Mouse (Mus musculus): Measurements from ENCODE around the gene Gm609.

Gene Gm609

GRCm38 (mm10) chr16:45392246-45392645 is 100.5 kb downstream of the Gm609 start:
- no peak for DNase-seq (ENCODE audit: low spot score)

DNA sequence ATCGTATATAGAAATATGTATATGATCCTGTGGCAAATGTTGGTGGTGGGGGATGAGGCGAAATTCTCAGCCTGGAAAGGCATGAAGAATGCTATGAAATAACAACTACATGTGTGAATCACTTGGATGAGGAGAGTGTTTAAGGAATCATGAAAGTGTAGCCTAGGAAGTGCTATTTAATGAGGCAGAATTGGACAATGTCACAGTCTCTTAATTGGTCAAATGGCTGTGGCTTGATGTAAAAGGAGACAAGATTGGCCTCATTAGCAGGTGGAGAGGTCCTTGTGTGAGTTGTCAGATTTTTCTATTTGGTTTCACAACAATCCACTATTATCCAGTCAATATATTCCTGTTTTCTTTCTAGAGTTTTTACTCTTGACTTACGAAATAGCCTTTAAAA is 101.1 kb downstream of the Gm609 start:
- no peak for DNase-seq (ENCODE audit: low spot score)

DNA sequence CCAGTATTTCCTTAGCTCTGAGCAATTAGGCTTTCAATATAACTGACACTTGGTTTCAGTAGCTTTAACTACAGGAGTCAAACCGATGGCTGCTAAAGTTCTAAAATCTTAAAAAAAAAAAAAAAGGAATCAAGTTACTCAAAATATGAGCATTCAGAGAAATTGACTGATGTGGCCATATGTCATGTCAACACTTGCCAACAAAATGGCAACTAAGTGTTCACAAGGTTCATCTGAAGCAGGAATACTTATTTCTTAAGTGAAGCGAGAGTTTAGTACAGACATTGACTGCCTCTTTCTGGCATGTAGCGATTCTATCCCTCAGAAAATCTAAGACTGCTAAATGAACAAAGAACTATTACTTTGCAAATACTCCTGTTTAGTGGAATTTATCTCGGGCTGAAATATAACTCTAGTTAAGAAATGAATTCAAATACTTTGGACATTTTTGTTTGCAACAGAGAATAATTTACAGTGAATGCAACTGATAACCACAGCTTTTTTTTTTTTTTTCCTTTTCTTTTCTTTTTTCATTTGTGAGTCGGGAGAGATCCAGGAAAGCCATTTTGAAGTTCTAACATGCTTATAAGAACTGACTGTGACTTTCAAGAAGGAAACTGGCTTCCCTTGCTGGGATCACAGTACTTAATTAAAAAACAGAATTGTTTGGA is 102.3 kb downstream of the Gm609 start:
- DNase-seq (ENCODE audit: low spot score) = no peak

DNA sequence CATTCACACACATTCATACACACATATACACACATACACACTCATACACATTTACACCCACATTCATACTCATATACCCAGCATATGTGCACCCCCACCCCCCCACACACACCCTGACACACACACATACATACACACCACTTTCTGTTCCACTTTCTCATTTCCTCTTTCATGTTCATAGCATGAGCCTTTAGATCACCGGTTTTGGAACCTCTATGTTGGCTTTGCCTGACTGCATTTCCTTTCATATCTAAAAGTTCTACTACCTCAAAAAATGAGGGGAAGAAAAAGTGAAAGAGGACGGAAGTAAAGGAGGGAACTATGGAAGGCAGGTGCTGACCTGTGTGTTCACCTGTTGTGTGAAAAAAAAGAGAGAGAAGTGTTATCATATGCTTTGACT is 102.9 kb downstream of the Gm609 start:
- DNase-seq (ENCODE audit: low spot score) = no peak

GRCm38 (mm10) chr16:45389041-45389440 is 103.7 kb downstream of the Gm609 start:
- no peak for DNase-seq (ENCODE audit: low spot score)

DNA sequence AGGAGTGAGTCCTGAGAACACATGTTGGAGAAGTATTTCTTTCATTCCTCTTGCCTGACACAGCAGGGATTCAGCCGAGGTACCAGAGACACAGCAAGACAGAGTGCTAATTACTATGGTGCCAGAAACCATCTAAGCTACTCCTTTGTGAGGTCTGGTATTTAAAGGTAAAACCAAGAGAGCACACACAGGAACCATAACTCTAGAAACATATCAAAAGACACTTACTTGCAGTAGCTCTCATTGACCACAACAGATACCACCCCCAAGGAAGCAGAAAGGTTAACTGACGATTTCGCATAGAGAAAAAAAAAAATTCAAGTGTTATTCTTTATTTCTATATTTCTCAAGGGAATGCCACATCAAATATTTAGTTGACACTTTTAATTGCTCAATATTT is 111.0 kb downstream of the Gm609 start:
- no peak for DNase-seq (ENCODE audit: low spot score)

DNA sequence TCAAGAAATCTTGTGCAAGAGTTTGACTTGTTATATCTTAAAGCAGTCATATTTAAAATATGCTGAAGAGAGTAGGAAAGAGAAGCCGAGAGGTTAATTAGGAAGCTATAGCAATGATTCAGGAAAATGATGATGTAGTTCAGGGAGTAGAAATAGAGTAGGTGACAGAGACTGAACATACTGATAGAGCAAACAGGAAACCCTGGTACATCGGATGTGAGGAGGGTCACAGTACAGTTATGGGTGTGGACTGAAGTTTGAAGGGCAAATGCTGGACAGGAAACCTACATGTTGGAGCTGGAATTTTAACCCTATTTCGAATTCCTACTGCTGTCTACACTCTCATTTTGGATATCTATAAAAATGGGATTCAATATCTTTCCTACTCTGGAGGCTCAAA is 113.8 kb downstream of the Gm609 start:
- DNase-seq (ENCODE audit: low spot score) = no peak

DNA sequence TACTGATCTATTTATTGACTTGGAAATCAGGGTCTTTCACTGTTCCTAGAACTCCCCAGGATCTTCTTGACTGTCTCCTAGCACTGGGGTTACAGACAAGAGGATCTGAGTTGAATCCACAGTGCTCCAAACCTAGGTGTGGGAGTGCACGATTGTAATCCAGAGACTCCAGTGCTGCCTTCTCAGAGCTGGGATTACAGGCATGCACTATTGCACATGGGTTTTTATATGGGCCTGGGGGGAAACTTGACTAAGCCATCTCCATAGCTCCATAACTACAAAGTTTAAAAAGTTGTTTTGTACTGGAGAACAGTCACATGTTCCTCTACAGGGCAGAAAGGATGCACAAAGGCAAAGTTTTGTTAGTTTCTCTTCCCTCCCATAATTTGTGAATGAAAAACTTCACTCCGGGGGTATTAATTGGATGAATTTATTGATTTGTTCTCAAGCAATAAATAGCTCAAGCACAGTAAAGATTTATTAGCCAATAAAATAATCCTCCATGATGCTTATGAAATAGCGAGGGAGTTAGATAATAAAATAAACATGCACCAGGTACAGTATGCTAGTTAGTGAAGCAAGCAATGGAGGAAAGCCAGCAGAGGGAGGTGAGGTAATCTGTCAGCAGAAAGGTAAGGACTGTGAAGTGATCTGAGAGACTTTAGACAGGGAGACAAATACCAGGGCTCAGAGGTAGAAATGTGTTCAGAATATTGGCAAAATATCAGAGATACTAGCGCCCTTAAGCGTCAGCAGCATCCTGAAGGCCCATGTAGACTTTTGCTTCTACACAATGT is 114.4 kb downstream of the Gm609 start:
- DNase-seq (ENCODE audit: low spot score) = no peak

GRCm38 (mm10) chr16:45377332-45377731 is 115.4 kb downstream of the Gm609 start:
- DNase-seq (ENCODE audit: low spot score) = no peak

DNA sequence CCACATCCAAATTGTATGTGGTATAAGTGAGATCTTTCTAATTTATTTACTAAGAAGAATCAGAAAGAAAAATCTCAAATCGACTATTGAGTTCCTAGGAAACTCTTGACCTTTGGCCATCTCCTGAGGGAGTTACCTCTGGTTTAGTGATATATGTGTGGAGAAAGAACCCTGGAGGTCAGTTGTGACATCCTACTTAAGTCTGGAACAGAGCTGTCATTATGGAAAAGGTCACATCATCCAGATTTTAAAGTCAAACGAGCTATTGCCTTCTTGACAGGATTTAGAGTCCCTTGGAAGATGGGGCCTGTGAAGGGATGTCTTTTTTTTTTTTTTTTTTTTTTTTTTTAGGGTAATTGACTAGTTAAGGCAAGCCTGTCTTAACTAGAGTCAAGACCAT is 116.0 kb downstream of the Gm609 start:
- DNase-seq (ENCODE audit: low spot score) = no peak

- DNase-seq (ENCODE audit: low spot score) = no peak
Observed at GRCm38 (mm10) chr16:45376294-45376693, 116.5 kb downstream of the Gm609 start.

- DNase-seq (ENCODE audit: low spot score) = no peak
Observed at GRCm38 (mm10) chr16:45375506-45376225, 117.1 kb downstream of the Gm609 start.

- DNase-seq (ENCODE audit: low spot score) = no peak
Observed at GRCm38 (mm10) chr16:45374074-45374473, 118.7 kb downstream of the Gm609 start.

DNA sequence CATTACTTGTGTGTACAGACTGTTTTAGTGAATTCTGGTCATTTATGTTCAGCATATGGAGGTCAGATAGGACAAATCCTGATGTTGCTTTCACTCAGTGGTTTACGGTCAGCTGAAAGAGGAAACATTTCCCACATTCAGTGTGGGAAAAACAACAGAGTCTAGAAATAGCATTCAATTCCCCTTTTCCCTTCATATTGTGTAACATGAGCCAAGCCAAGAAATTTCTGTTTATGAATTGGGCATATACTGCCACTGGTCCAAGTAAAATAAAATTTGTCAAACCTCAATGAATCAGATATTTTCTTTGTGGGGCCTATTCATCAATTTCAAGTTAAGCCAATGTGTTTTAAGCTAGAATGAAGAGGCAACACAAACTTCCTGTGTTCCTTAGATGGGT is 121.7 kb downstream of the Gm609 start:
- DNase-seq (ENCODE audit: low spot score) = no peak

DNA sequence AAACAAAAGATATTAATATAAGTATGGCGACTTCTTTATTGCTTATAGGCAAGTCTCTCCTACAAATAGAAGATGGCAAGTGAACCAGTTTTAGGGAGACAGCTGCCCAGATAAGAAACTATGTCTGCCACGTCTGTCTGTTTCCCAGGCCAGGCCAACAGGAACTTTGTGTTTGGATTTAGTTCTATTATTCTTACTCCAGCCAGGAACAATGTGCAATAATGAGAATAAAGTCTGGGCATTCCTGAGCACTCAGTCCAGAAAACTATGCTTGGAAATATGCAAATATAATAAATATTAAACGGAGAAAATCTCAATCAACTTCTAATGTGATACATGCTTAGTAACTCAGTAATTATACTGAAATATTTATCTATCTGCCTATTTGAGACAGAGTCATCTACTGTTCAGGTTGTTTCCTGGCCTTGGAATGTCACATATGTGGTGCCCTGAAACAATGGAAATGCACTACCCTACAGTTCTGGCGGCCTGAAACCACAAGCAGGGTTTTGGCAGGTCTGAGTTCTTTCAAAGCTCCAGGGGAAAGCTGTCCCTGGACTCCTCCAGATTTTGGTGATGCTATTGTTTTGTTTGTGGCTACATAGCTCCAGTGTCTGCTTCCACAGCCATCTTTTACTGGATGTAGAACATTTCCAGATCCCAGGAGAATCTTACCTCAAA is 123.3 kb downstream of the Gm609 start:
- no peak for DNase-seq (ENCODE audit: low spot score)

DNA sequence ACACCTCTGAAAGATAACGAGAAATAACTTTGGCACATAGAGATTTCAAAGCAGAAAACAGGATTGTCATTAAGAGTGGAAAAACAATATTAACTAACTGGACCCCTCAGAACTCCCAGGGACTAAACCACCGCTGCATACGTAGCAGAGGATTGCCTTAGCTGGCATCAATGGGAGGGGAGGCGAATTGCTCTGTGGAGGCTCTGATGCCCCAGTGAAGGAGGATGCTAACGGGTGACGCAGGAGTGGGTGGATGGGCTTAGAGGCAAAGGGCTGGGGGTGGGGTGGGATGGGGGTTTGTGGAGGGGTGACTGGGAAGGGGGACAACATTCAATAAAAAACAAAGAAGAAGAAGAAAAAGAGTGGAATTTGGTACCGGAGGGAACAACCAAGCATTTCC is 126.7 kb downstream of the Gm609 start:
- no peak for DNase-seq (ENCODE audit: low spot score)

DNA sequence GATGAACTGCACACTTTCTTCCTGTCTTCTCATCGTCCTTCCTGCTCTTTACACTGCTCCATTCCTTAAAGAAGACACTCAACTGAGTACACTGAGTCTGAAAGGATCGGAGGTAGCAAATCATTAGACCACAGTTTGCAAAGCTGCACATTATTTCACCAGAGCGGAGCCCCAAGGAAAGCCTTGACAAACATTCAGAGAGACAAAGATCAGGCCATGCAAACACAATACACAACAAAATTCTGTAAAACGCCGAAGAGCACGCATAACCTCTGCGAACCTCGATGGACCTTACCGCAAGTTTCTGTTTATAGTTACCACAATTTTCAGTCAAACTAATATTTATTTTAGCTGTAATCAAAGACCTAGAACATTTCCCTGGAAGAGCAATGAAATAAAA is 127.4 kb downstream of the Gm609 start:
- DNase-seq (ENCODE audit: low spot score) = no peak

GRCm38 (mm10) chr16:45364627-45365026 is 128.1 kb downstream of the Gm609 start:
- no peak for DNase-seq (ENCODE audit: low spot score)

GRCm38 (mm10) chr16:45363480-45364045 is 129.2 kb downstream of the Gm609 start:
- no peak for DNase-seq (ENCODE audit: low spot score)

Data from ovary, postnatal 36 days (tissue).